Mouse (Mus musculus): ENCODE measurements around the gene Atp6ap1.

- TF ChIP-seq CTCF (IDR thresholded peaks at IDR 0.05; ENCODE audit: control insufficient read depth, insufficient read depth, insufficient replicate concordance, low read depth, low read length): no peak
- TF ChIP-seq POLR2A (IDR thresholded peaks at IDR 0.05; ENCODE audit: control insufficient read depth, low read depth, low read length): 0 out of 2 replicates have a peak, but pooled peaks have one; percentile 36
These were observed 47.3 kb upstream of the Atp6ap1 start, which contains the start of gene Flna for GRCm38 (mm10) chrX:74249615-74250014.

Data from testis, adult 2 months (tissue).